Mouse (Mus musculus): Measurements from ENCODE around the gene Palm3.
A peak's percentile ranks its signal among the peaks of the same experiment; 100 is the strongest.
"Not testable (repeated sequence)": the region's sequence is repeated elsewhere in the genome, so short reads cannot be mapped to it uniquely, and the experiment has no call there.

Palm3 gene

DNA sequence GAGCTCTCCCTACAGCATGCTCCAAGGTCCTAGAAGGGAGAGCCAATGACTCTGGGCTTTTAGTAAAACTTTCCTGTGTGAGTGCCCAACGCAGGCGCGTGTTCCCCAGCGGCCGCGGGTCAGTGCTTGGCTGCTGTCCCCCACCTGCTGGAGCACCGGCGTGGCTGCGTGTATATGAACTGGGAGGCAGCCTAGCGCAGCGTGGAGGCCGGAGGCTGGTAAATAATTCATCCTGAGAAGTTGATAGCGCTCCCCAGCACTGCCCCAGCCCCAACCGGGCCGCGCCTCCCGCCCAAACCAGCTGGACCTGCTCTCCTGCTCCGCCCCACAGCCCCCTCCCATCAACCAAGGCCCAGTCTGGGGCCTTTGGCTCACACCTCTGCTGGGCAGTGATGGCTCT, at the start of gene Palm3:
Gene Palm3 (plus strand): TSS at position 376 of the 400 bp plus-strand sequence.
- no peak for DNase-seq (ENCODE audit: low spot score in 2 of 2)

DNA sequence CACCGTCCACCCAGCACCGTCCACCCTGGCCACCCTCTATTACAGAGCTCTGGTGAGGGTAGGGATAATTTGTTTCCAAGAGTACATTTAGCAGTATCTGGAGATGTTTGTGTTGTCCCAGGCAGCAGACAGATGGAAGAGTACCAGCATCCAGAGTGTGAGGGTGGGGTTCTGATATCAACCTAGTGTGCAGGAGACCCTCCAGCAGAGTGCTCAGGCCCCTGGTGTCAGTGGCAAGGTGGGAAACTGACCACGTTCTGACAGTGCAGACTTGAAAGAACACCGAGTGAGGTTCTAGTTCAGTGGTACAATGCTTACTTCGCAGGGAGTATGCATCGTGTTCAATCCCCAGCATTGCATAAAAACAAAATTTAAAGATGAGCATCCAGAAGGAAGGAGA, 49.6 kb upstream of the Palm3 start:
- no peak for DNase-seq (ENCODE audit: low spot score in 2 of 2)

DNA sequence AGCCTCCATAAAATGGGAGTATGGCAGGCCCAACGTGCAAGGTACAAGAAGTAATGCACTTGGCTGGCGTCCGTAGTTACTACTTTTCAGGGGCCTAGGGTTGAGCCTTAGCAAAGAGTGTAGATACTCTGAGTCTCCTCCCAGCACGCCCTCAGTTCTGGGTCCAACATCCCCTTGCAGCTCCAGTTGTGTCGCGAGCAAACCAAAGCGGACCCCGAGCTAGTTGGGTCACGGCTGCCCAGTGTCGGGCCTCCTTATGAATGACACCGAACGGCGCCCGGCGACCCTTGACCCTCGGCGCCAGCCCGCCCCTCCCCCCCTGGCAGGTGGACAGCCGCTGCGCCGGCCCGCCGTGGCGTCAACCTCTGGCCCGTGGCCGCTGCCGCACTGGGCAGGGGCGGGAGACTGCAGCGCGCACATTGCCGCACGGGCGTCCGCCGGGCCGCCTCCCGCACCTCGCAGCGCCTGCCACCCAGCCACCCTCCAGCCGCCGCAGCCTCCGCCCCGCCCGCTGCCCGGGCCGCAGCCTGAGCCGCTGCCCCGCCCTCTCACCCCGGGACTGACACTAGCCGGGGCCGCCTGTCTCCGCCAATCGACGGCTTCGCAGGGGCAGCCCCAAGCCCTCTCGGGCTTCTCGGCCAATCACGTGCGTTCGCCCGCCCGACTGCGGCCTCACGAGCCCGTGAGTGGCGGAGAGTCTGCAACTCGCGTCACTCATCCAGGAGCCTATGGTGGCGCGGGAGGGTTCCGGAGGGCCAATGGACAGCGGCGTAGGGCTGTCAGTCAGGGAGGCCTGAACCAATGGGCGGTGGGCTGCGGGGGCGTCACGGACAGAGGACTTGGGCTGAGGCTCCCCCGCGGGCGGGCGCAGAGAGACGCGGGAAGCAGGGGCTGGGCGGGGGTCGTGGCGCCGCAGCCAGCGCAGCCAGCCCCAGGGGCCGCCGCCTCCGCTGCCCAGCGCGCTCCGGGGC, 48.8 kb upstream of the Palm3 start, which contains the start of gene Prkaca:
Gene Prkaca (plus strand): TSS at position 844 of the 971 bp plus-strand sequence.
- peak; percentile 99 for DNase-seq (ENCODE audit: low spot score in 2 of 2)

DNA sequence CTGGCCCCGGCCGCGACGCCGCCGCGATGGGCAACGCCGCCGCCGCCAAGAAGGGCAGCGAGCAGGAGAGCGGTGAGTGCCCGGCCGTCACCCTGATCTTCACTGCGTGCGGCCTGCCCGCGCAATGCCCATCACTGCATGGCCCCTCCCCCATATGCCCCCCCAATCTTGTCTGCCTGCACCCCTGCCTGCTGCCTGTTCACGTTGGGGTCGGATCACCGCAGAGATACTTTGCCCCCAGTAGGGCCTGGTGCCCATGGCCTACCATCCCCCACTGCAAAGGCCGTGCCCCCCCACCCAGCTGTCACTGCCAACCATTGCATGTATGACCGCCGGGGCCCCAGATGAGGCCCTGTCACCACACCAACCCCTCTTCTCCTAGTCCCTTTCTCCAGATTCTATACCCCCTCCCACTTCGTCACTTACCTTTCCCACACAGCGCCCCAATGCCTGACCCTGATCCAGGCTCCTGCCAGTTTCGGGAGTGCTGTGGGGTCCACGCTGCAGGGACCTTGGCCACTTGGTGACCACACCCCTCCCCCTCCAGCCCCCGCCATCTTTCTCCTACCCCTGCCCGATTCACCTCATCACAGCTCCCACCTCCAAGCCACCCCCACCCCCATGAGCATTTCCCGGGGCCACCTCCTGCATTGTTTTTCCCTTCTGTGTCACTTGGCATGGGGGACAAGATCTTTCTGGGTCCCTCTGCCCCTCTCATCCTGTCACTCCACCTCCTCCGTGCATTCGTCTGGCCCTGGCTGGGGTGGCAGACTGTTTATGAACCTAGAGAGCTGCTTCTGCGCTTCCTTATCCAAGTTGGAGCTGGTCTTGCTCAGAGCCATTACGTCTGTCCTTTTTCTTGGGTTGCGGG, 47.9 kb upstream of the Palm3 start:
- no peak for DNase-seq (ENCODE audit: low spot score in 2 of 2)

GRCm38 (mm10) chr8:83974521-83974920, 46.8 kb upstream of the Palm3 start:
- DNase-seq (ENCODE audit: low spot score in 2 of 2): no peak

DNA sequence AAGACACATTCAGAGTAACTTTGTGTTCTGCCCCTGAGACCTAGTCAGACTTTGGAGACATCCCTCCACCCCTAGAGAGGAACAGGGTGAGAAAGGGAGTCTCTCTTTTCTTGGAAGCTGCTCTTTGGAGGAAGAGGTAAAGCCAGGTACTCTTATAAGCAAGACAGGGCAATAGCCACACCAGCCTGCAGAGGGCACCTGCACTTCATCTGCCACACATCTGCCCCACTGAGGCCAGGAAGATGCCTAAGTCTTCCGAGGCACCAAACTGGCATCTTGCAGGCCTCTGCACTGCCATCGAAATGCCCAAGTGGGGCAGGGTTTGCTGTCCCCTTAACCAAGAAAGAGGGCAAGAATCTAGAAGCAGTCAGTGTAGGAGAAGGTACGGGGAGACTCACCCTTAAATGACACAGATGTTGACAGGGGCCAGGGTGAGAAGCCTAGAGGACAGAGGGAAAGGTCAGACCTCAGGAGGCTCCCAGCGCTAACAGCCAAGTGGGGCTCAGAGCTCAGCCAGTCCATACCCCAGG, 45.1 kb upstream of the Palm3 start:
- DNase-seq (ENCODE audit: low spot score in 2 of 2): no peak

GRCm38 (mm10) chr8:83976779-83977350, 44.4 kb upstream of the Palm3 start:
- no peak for DNase-seq (ENCODE audit: low spot score in 2 of 2)

DNA sequence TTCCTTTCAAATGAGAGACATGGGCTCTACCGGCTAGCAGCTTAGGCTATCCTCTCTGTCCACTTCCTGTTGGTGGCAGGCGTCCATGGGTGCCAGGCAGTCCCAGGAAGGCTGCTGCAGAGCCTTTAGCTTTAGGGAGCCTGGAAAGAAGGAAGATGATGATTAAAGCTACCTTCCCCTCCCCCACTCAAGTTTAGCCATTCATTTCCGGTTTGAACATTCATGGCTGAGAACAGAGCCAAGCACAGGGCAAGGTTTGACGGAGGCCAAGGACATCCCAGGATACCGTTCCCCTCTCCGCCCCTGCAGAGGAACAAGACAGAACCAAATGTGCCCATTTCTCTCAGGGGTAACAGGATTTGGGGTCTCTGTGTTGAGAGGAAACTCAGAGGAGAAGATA, 43.6 kb upstream of the Palm3 start:
- DNase-seq (ENCODE audit: low spot score in 2 of 2): no peak

DNA sequence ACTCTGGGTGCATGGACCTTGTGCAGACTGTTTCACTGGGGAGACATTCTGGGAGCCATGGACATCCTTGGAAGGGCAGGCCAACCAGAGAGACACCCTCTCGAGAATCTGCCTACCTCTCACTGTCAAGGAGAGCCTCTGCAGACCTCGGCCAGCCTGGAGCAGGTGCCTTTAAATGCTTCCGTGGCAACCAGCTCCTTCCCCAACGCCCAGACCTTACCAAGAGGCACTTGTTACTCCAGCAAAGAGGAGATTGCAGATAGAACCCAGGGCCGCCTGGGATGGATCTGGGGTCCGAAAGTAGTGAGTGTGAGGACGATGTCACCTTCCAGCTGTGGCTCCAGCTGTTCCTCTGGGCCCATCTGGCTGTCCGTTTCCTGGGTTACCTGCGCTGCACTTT, 43.1 kb upstream of the Palm3 start:
- no peak for DNase-seq (ENCODE audit: low spot score in 2 of 2)

GRCm38 (mm10) chr8:83980250-83980649, 41.0 kb upstream of the Palm3 start:
- DNase-seq (ENCODE audit: low spot score in 2 of 2): no peak

GRCm38 (mm10) chr8:83980845-83981244, 40.4 kb upstream of the Palm3 start:
- no peak for DNase-seq (ENCODE audit: low spot score in 2 of 2)

GRCm38 (mm10) chr8:83981533-83981932, 39.7 kb upstream of the Palm3 start:
- no peak for DNase-seq (ENCODE audit: low spot score in 2 of 2)

DNA sequence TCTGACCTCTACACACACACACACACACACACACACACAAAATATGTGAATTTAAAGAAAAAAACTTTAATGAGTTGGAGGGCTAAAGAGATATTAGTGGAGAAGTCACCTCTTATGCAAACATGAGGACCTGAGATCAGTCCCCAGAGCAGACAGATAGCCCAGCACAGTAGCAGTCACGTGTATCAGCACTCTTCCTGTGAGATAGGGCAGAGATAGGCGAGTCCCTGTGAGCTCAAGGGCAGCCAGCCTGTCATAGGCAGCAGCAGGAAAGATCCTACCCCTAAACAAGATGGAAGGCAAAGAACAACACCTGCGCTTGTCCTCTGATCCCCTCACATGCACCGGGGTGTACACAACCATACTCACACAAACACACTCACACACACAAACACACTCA, 38.8 kb upstream of the Palm3 start:
- DNase-seq (ENCODE audit: low spot score in 2 of 2): no peak

DNA sequence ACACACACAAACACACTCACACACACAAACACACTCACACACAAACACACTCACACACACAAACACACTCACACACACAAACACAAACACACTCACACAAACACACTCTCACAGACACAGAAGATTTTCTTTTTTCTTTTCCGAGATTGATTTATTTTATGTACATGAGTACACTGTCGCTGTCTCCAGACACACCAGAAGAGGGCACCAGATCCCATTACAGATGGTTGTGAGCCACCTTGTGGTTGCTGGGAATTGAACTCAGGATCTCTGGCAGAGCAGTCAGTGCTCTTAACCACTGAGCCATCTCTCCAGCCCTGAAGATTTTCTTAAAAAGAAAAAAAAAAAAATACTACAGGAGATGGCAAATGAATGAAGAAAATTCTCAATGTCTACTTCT, 38.0 kb upstream of the Palm3 start:
- not testable (repeated sequence) for DNase-seq (ENCODE audit: low spot score in 2 of 2)

DNA sequence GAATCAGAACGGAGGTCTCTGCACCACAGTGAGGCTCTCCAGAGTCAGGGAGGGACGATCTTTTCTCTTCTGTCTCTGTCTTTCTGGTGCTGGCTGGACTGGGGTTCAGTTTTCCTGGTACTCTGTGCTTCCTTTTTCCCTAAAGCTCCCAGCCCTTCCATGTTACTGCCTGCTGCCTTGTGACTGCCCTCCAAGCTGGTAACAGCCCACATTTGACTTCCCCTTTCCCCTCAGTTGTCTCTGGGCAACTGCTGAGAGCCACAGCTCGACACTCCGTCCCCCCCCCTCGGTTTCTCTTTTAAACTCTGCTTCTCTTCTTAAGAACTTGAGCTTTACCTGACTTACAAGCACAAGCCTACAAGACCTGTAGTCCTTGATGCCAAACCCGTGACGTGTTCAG, 32.0 kb upstream of the Palm3 start:
- no peak for DNase-seq (ENCODE audit: low spot score in 2 of 2)

DNA sequence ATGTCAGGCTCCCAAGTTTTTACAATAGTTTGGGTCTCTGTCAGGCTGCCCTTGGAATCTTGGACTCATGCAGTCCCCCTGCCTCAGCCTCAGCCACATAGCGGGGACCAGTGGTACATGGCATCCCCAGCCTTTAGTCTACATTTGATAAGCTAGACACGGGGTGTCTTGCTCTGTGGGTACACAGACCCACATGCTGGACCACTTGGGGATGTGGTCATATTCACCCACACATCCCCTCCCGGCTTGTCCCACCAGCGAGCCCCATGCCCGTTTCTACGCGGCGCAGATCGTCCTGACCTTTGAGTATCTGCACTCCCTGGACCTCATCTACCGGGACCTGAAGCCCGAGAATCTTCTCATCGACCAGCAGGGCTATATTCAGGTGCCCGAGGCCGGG, 31.1 kb upstream of the Palm3 start:
- DNase-seq (ENCODE audit: low spot score in 2 of 2): no peak

DNA sequence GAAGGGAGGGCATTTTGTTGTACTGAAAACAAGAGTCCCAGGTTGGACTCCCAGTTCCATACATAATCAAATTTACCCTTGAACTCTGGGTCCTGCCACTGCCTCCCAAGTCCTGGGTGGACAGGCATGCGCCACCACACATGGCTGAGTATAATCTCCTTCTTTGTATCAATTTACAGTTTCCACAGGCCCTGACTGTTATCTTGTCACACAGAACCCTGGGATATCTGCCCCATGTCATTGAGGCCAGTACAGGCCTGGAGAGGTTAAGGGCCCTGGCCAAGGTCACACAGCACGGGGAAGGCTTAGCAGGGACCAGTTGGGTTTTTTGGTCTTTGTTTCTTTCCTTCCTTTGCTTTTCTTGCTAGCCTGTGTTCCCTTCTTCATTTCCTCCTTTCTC, 28.8 kb upstream of the Palm3 start:
- no peak for DNase-seq (ENCODE audit: low spot score in 2 of 2)

- DNase-seq (ENCODE audit: low spot score in 2 of 2): no peak
These were observed 27.2 kb upstream of the Palm3 start for GRCm38 (mm10) chr8:83994030-83994429.

GRCm38 (mm10) chr8:83995973-83996372, 25.3 kb upstream of the Palm3 start:
- no peak for DNase-seq (ENCODE audit: low spot score in 2 of 2)

DNA sequence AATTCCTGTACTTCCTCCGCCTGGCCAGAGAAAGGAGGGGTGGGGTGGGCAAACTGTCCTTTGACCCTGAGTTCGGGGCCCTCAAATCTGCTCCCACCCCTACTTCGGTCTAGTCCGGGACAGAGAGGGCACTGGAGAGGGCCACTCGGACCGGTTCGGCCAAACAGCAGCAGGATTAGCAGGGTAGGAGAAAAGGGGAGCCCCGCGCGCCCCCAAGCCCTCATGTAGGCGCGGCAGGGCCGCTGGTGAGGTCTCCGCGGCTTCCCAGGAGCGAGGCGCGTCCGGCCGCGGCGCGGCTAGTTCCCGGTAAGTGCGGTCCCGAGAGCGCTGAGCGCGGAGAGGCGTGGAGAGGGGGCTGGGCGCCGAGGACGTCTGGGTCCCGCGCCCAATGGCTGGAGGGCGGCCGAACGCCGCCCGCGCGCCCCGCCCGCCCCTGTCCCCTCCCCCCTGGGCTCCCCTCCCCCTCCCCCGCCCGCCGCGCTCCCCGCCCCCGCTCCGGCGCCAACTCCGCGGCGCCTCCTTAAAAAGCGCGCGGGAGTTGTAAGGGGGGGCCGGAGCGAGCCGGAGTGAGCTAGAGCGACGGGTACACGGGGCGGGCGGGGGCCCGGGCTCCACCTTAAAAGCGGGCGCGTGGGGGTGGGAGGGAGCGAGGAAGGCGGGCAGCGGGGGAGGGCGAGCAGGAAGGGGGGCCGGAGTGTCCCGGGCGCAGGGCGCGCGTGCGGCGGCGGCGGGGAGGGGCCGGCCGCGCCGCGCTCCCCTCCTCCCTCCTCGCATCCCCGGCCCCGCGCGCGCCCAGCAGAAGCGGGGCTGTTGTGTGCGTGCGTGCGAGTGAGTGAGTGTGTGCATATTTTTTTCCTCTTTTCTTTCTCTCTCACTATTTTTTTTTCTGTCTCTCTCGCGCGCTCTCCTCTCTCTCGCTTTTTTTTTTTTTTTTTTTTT, 24.4 kb upstream of the Palm3 start:
- peak; percentile 80 to 88 for DNase-seq (ENCODE audit: low spot score in 2 of 2)

All from urinary bladder, postnatal 4 days (tissue).